Mouse (Mus musculus): Measurements from ENCODE around the gene Pdzrn4.

Gene Pdzrn4

DNA sequence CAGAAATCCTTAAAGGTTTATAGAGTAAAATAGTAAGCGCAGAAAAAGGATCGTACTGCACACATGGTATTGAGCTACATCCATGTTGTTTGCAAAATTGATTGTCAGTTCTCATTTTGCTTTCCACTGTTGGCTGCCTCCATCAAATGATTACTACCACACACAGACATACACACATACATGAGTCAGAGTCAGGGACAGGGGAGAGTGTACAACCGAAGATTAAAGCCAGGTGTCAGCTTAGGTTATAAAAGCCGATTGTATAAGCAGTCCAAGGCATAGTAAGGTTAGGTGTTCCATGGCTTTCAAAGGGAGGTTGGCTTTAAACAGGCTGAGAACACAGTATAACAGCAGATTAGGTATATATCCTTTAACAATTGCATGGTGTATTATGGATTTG, 343.2 kb downstream of the Pdzrn4 start:
- DNase-seq (ENCODE audit: low spot score in 2 of 2) = no peak

DNA sequence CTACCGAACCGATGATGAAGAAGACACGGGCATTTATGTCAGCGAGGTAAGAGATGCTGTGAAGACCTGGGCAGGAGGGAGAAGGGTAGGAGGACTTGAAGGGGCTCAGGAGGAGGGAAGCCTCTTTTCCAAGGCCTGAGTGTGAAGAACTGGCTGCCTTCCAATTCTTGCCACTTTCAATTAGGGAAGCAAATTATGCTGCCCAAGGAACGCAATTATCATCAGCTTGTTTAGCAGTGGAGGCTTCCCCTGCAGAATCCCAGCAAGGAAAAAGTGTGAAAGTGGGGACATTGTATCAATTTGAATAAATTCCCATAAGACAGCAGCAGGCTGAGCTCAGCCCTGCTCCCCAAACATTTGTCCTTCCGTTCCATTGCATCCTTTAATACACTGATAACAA, 346.9 kb downstream of the Pdzrn4 start:
- DNase-seq (ENCODE audit: low spot score in 2 of 2) = no peak

DNA sequence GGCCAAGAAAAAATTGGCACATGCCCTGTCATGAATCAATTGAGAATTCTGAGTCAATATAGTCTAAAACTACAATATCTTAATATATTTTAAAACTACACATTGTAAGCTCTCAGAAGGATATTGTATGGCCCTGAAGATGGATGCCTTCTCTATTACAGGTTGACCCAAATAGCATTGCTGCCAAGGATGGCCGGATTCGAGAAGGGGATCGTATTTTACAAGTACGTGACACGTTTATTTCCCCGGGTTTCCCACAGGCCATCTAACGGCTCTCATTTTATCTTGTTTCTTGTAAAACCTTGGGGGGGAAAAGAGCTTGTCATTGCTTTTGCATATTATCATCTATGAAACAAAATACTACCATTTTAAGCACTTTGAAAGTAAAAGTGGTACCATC, 349.4 kb downstream of the Pdzrn4 start:
- DNase-seq (ENCODE audit: low spot score in 2 of 2) = no peak

DNA sequence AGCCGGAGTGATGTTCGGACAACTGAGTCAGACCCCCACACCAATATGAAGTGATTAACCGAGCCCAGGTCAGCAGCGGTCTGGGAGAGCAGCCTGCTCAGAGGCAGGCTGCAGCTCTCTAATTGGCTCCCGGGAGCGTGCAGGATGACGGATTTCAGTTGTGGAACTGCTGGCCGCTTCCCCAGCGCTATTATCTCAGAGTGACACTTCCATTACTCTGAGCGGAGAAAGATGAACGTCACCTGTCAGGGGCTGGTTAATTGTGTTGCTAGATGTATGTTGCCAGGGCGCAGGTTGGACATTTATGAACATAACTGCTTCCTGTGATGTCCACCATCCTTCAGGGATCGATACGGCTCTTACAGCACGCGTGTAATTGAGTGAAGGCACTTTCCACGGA, 355.5 kb downstream of the Pdzrn4 start:
- no peak for DNase-seq (ENCODE audit: low spot score in 2 of 2)

DNA sequence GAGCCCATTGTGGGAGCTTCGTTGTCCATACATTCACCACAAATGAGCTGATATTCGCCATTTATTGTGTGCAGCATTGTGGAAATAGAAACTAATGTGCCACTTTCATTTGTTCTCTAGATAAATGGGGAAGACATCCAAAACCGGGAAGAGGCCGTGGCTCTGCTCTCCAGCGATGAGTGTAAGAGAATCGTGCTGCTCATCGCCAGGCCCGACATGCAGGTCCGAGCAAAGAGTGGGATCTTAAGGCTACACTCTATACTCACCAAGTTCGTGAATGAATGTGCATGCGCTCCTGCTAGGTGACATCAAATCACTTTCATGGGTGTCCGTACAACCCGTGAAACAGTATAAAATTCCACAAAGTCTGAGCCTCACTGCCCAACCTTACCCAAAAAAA, 355.9 kb downstream of the Pdzrn4 start:
- no peak for DNase-seq (ENCODE audit: low spot score in 2 of 2)

DNA sequence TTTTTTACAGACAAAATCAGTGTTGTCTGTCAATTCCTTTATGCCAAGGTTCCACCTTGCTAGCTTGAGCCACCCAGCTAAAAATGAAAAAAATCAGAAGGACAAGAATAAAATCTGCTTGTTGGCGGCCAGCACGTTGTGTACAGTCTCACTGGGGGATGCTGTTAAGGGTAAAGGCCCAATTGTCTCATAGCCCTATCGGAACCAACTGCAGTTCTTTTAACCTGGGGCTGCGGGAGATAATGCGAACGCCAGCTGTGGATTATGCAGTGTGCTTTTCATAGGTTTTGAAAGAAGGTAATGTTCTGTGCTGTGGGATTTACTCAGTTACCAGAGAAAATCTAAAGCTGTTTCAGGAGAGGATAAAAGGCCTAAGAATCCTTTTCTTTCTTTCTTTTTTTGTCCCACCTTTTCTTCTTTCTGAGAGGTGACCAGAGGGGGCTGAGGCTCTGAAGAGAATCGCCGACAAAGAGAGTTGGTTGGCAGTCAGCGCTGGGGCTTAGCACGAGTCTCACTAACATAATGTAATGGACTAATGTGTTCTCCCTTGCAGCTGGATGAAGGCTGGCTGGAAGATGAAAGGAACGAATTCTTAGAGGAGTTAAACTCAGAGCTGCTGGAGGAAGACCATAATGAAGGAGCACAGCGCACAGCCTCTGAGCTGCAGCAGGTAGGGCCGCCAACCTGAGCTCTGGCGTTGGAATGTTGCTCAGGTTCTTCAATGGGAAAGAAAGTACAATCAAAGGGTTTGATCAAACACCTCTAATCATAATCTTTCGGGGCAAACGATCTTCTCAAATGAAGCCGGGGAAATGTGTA, 360.6 kb downstream of the Pdzrn4 start:
- no peak for DNase-seq (ENCODE audit: low spot score in 2 of 2)

DNA sequence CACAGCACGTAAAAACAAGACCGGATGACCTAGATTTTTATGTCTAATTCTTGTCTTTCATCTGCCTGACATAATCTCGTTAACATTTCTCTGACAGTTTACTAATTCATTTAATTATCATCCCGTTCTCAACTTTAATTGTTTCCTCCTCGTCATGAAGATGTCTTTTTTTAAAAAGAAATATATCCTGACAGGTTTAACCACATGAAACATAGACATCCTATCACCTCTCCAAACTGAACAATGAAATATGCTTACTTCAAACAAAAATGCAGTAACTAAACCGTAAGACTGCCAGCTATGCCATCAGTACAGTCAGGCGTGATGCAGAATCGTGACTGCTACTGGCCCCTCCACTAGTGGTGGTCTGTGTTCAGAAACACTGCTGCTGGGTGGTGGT, 362.3 kb downstream of the Pdzrn4 start:
- no peak for DNase-seq (ENCODE audit: low spot score in 2 of 2)

DNA sequence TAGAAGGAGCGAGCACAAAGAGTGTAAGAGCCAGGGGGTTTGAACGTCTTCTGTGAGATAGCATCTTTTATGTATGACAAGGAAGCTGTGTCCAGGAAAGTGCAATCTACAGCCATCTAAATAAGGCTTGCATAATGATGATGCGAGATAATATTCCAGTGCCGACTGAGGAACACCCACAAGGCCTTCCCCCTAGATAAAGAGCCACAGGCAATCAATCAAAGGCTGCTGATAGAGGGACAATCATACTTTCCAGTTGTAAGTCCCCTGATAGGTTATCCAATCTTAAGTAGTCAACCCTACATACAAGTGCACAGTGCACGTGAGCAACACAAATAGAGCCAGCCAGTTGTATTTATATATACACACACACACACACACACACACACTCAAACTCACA, 366.6 kb downstream of the Pdzrn4 start:
- no peak for DNase-seq (ENCODE audit: low spot score in 2 of 2)

DNA sequence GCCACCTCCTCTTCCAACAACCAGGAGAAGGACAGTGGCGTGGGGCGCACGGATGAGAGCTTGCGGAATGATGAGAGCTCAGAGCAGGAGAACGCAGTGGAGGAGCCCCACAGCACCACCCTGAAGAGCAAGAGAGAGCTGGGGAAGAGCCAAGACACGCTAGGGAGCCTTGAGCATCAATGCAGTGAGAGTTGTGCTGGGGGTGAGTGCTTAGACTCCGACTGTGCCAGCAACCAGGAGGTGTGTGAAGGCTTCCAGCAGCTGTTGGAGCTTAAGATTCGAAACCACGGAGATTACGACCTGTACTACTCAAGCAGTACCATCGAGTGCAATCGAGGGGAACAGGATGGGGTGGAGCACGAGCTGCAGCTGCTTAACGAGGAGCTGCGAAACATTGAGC, 372.9 kb downstream of the Pdzrn4 start:
- DNase-seq (ENCODE audit: low spot score in 2 of 2) = no peak

DNA sequence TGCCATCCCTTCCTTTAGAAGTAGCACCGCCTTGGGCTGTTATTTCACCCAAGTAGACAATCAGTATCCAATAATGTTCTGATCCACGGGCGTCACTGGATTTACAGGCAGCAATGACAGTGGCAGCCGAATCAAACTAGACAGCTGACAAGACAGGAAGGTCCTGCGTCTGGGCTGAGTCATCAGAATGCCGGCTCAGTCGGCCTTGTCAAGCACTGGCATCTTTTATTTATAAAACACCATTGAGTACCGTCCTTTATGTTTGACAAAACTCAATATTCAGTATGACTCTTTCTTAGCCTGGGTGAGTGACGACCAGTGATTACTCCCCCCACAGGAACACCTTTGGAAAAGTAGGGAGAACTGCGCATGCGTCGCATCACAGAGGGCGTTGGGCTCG, 391.4 kb downstream of the Pdzrn4 start:
- DNase-seq (ENCODE audit: low spot score in 2 of 2) = no peak

DNA sequence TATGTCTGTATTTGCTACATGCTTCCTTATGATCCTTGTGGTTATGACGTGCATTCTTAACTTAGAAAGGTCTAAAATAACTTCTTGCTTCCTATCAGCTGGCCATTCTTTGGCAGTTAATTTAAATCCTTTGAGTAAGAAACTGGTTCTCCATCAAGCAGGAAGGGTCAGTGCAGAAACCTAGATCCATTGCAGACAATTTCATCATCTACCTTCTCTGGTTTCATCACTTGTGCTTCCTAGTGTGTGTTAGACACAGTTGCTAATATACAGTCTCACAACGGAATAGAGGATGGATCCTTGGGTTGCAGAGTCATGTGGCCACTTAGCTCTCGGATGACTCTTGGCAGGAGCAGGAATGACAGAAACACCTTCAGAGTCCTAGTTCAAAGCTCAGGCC, 397.6 kb downstream of the Pdzrn4 start:
- no peak for DNase-seq (ENCODE audit: low spot score in 2 of 2)

DNA sequence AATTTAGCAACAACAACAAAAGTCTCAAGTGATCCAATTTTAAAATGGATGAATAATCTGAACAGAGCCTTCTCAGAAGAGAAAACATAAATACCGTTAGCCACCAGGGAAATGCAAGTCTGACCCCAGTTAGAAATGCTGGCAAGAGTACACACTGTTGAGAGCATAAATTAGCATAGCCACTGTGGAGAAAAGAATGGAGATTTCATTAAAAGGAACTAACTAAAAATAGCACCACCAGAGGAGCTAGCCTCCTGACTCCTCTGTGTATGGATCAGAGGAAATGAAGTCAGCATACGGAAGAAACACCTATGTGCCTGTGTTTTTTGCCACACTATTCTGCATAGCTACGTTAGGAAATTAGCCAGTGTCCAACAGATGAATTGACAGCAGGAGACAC, 409.3 kb downstream of the Pdzrn4 start:
- no peak for DNase-seq (ENCODE audit: low spot score in 2 of 2)

DNA sequence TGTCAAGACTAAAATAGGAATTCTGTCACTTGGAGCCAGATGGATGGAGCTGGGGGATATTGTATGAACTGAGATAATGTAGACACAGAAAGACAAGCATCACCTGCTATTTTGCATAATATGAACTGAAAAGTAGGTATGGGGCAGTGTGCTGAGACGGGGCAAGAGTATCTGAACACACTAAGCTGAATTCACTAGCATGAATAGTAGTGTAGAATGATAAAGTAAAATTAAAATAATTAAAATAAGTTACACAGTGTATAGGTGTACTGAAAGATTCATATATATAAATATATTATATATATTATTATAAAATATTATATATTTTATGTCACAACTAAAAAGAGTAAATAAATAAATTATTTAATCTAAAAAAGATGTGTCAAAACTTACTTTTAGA, 409.7 kb downstream of the Pdzrn4 start:
- no peak for DNase-seq (ENCODE audit: low spot score in 2 of 2)
